Mouse (Mus musculus) liver, adult 2 months (tissue): Measurements from ENCODE around the gene Vav1.

Source experiments
- CTCF ChIP-seq: fragments of 200-500 bp; IDR thresholded peaks from 2 replicates; pipeline ENCODE4 v1.5.1; 2011; ENCODE audit warnings: low read depth, low read length, control low read depth
- POLR2A ChIP-seq: fragments of 200-500 bp; IDR thresholded peaks from 2 replicates; pipeline ENCODE4 v1.6.1; 2011; ENCODE audit warnings: low read length, control low read depth; ENCODE audit not compliant: insufficient read depth; ENCODE audit errors: extremely low read depth

GRCm38 (mm10) chr17:57251431-57251830 is 27.5 kb upstream of the Vav1 start:
- TF ChIP-seq CTCF (no peak), POLR2A (no peak)
